Mouse (Mus musculus) hindbrain, embryonic 15.5 days (tissue): Measurements from ENCODE around the gene Shoc2. TPM values are rescaled to one million over a fixed set of nuclear protein-coding genes. Genes with fewer than 3 reads are reported as not detected.

ENCODE experiments used
- ATAC-seq: fragments of 200-750 bp; cut with Nextera tagmentation; 2 replicates; pipeline ENCODE4 v1.8.0; 2017; ENCODE audit warnings: low read depth, moderate number of reproducible peaks, moderate TSS enrichment; ENCODE audit not compliant: low FRiP score
- H3K27ac ChIP-seq: fragments of 300-500 bp; sonication (generic); replicated peaks from 2 replicates; pipeline ENCODE4 v1.5.1; 2015; ENCODE audit warnings: mild to moderate bottlenecking, inconsistent platforms
- H3K27me3 ChIP-seq: fragments of 300-500 bp; sonication (generic); 2 replicates; pipeline ENCODE4 v1.6.1; 2015; ENCODE audit warnings: control low read depth, inconsistent platforms
- H3K36me3 ChIP-seq: fragments of 300-500 bp; sonication (generic); 2 replicates; pipeline ENCODE4 v1.6.1; 2015; ENCODE audit warnings: control low read depth, inconsistent platforms
- H3K4me1 ChIP-seq: fragments of 300-500 bp; sonication (generic); replicated peaks from 2 replicates; pipeline ENCODE4 v1.6.1; 2015; ENCODE audit warnings: control low read depth, inconsistent platforms
- H3K4me2 ChIP-seq: fragments of 300-500 bp; sonication (generic); 2 replicates; pipeline ENCODE4 v1.6.1; 2015; ENCODE audit warnings: moderate library complexity, mild to moderate bottlenecking, inconsistent platforms
- H3K4me3 ChIP-seq: fragments of 300-500 bp; sonication (generic); 2 replicates; pipeline ENCODE4 v1.5.1; 2015; ENCODE audit warnings: mild to moderate bottlenecking, inconsistent platforms
- H3K9ac ChIP-seq: fragments of 300-500 bp; sonication (generic); 2 replicates; pipeline ENCODE4 v1.6.1; 2015; ENCODE audit warnings: inconsistent platforms
- H3K9me3 ChIP-seq: fragments of 300-500 bp; sonication (generic); 2 replicates; pipeline ENCODE4 v1.6.1; 2016; ENCODE audit warnings: control low read depth, inconsistent platforms
- WGBS: fragments of 180-500 bp; shearing (Covaris S2); methylation state at CpG from one replicate; pipeline ENCODE4 v1.1.7; 2015; 5-methylcytosine and 5-hydroxymethylcytosine counted together
- polyA plus RNA-seq: library from polyadenylated mRNA; unstranded; fragments of >200 nt; fragmentation: Nextera tagmentation; extraction: Ambion mirVana; gene quantifications from 2 replicates; pipeline ENCODE4 v1.2.1, GENCODE M21; 2015

Shoc2 gene
- polyA plus RNA-seq, 1 experiment from 2014 or later = 64.6 TPM

DNA sequence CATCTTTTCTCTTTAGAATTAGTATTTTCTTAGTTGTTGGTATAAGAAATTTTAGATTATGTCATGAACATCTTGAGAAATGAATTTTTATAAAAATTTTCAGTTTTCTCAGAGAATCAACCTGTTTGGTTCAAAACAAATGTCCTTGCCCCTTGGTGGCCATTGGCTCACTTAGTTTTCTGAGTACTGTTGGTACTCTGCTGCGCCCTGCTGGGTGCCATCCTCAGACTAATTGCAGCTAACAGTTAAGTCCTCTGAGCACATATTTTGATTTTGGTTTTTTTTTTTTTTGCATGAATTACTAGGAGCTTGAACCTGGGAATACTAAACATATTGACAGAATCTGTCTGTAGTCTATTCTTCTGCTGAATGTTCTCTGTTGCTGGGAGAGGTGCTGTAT is 39.2 kb downstream of the Shoc2 start:
- no peak overlapping the region for H3K27ac ChIP-seq
- H3K9me3 ChIP-seq = no peaks in the 10 kb centered on the region
- H3K27me3 ChIP-seq = no peaks in the 10 kb centered on the region
- no peak for ATAC-seq
- 94% methylated on average over 1 of the region's 1 CpGs for WGBS
- H3K4me1 ChIP-seq = no peaks in the 10 kb centered on the region
- H3K9ac ChIP-seq = no peak overlapping the region
- no peak overlapping the region for H3K4me3 ChIP-seq
- H3K36me3 ChIP-seq = peaks cover 6% of the 10 kb centered on the region; the same call in 1 of the 2 replicates
- no peak overlapping the region for H3K4me2 ChIP-seq

DNA sequence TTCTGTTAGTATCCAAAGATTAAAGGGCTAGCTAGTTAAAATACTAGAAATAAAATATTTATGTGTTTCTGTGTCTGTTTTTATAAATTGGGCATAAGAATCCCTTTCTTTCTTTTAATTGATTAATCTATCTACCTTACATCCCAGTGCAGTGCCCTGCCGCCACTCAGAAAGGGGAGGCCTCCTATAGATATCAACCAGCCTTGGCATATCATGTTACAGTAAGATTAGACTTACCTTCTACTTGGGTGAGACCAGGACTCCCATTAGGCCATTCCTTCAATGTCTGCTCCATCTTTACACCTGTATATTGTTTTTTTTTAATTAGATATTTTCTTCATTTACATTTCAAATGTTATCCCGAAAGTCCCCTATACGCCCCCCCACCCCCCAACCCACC is 40.5 kb downstream of the Shoc2 start:
- ATAC-seq = no peak
- Histone ChIP-seq H3K4me1 (no peaks in the 10 kb centered on the region), H3K9me3 (no peaks in the 10 kb centered on the region), H3K36me3 (peaks cover 9% of the 10 kb centered on the region; the same call in 1 of the 2 replicates), H3K4me2 (no peak overlapping the region), H3K9ac (no peak overlapping the region), H3K27me3 (no peaks in the 10 kb centered on the region), H3K27ac (no peak overlapping the region), H3K4me3 (no peak overlapping the region)
- 100% methylated on average over 3 of the region's 3 CpGs for whole genome bisulfite sequencing

DNA sequence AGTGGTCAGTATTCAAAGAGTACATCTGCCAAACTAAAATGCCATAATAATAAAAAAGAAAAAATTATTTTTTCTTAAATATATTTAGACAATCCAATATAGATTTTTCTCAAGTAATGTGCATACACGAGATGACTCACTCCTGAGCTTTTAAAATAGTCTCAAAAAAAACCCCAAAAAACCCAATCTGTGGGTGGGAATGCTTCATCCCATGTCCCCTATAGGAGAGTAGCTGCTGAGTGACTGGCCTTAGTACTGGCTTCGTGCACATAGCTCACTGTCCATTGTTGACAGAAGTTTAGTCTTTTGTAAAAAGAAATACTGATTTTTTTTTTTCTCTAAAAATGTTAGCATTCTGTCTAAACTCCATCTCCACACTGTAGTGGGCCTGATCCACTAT is 46.4 kb downstream of the Shoc2 start:
- Histone ChIP-seq H3K27me3 (no peaks in the 10 kb centered on the region), H3K4me1 (no peaks in the 10 kb centered on the region), H3K27ac (no peak overlapping the region), H3K36me3 (peaks cover 9% of the 10 kb centered on the region; the same call in 1 of the 2 replicates), H3K9ac (no peak overlapping the region), H3K4me3 (no peak overlapping the region), H3K9me3 (no peaks in the 10 kb centered on the region), H3K4me2 (no peak overlapping the region)
- ATAC-seq = no peak
- WGBS = 82% methylated on average over 2 of the region's 2 CpGs

DNA sequence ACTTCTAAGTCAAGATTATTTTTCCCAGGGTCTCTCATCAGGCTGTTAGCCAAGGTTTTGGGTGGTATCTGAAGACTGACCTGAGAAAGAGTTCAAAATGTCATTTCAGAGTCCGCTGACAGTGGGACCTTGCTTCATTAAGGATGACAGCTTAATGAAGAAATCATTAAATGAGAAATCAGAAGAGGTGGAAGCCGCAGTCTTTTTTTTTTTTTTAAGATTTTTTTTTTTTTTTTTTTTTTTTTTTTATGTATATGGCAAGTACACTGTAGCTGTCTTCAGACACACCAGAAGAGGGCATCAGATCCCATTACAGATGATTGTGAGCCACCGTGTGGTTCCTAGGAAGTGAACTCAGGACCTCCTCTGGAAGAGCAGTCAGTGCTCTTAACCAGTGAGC is 49.8 kb downstream of the Shoc2 start:
- Histone ChIP-seq H3K4me3 (no peak overlapping the region), H3K27me3 (no peaks in the 10 kb centered on the region), H3K36me3 (0 out of 2 replicates have a peak, but pooled peaks cover 2% of the 10 kb centered on the region), H3K9me3 (no peaks in the 10 kb centered on the region), H3K27ac (no peak overlapping the region), H3K4me2 (no peak overlapping the region), H3K4me1 (no peaks in the 10 kb centered on the region), H3K9ac (no peak overlapping the region)
- 69% methylated on average over 3 of the region's 3 CpGs for WGBS
- ATAC-seq = no peak

- no peak overlapping the region for H3K9ac ChIP-seq
- H3K4me2 ChIP-seq = no peak overlapping the region
- H3K36me3 ChIP-seq = no peaks in the 10 kb centered on the region
- H3K9me3 ChIP-seq = no peaks in the 10 kb centered on the region
- no peak for ATAC-seq
- H3K27me3 ChIP-seq = no peaks in the 10 kb centered on the region
- H3K27ac ChIP-seq = no peak overlapping the region
- no peaks in the 10 kb centered on the region for H3K4me1 ChIP-seq
- no peak overlapping the region for H3K4me3 ChIP-seq
- 71% methylated on average over 1 of the region's 1 CpGs for WGBS
Measured at GRCm38 (mm10) chr19:53994276-53994675, 50.2 kb downstream of the Shoc2 start.

DNA sequence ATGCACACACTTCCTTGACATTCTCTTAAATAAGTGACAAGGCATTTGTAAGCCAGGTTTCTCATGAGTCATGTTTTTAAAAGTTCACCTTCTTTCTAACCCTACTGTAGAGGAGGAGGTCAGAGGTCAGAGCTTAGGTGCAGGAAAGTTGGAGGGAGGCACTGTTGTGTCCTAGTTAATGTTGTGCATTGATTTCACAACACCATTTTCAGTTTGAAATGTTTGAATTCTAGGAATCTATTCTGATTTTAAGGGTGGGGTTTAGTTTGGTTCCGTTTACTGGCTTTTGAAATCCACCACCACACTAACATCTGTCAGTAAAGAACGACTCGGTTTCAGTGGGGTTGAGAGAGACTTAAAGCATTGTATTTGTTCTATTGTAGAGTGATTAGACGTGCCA is 66.9 kb downstream of the Shoc2 start:
- Histone ChIP-seq H3K4me3 (no peak overlapping the region), H3K9me3 (no peaks in the 10 kb centered on the region), H3K36me3 (no peaks in the 10 kb centered on the region), H3K27ac (no peak overlapping the region), H3K27me3 (no peaks in the 10 kb centered on the region), H3K4me1 (no peaks in the 10 kb centered on the region), H3K4me2 (no peak overlapping the region), H3K9ac (no peak overlapping the region)
- no peak for ATAC-seq
- whole genome bisulfite sequencing = 59% methylated on average over 4 of the region's 4 CpGs

GRCm38 (mm10) chr19:54014999-54015398 is 70.9 kb downstream of the Shoc2 start:
- H3K9ac ChIP-seq = no peak overlapping the region
- WGBS = 96% methylated on average over 5 of the region's 5 CpGs

DNA sequence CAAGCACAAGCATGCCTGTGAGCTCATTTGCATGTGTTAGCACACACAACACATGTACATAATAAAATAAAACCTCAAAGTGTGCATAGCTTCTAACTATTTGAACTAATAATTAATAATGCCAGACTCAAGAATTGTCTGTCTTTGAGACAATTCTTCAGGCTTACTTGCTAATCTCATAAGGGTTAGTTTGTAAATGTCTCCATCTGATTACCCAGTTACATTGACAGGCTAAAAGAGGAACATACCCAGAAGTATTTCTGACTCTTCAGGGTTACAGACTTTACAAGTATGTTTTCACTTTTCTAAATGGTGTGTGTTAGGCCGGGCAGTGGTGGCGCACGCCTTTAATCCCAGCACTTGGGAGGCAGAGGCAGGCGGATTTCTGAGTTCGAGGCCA is 71.4 kb downstream of the Shoc2 start:
- H3K4me3 ChIP-seq = no peak overlapping the region
- H3K4me2 ChIP-seq = no peak overlapping the region
- WGBS = over 99% methylated on average over 5 of the region's 5 CpGs
- H3K9ac ChIP-seq = no peak overlapping the region
- H3K27me3 ChIP-seq = no peaks in the 10 kb centered on the region
- no peaks in the 10 kb centered on the region for H3K9me3 ChIP-seq
- no peak overlapping the region for H3K27ac ChIP-seq
- H3K36me3 ChIP-seq = no peaks in the 10 kb centered on the region
- no peaks in the 10 kb centered on the region for H3K4me1 ChIP-seq
- no peak for ATAC-seq

More at GRCm38 (mm10) chr19:54014999-54015398, 70.9 kb downstream of the Shoc2 start:
- Histone ChIP-seq H3K27me3 (no peaks in the 10 kb centered on the region), H3K27ac (no peak overlapping the region), H3K9me3 (no peaks in the 10 kb centered on the region), H3K4me3 (no peak overlapping the region), H3K4me1 (no peaks in the 10 kb centered on the region), H3K4me2 (no peak overlapping the region), H3K36me3 (no peaks in the 10 kb centered on the region)
- ATAC-seq = no peak

DNA sequence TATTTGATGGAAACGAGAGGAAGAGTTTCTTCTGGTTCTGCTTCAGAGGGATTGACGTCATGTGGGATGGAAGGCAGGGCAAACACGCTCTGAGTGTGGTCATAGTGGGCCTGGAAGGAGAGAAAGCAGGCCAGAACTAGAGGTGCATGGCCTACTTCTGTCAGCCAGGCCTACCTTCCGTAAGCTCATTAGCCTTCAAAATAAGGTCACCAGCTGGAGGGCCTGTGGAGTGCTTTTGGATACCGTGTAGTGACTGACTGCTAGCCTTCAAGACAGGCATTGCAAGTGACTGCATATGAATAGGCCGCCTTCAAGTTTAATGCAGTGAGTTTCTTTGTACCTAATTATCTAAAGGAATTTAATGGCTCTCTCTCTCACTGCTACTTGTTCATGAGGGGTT is 91.0 kb downstream of the Shoc2 start:
- H3K4me3 ChIP-seq = no peak overlapping the region
- WGBS = 88% methylated on average over 6 of the region's 6 CpGs

DNA sequence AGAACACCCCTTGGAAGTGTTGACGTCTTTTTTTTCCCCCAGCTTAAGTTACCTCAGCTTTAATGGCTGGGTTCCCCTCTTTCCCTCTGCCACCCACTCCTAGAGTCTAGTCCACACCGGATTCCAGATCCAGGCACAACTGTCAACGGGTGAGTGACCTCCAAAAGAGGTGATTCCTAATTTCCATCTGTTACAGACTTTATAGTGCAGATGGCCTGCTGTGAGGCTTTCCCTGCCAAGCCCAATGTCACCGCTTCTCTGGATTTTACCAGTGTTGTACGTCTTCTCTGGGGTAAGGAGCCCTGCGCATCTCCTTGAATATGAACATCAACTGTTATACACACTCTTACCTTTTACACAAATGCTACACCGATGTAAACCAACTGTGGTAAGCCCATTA is 95.3 kb downstream of the Shoc2 start:
- H3K36me3 ChIP-seq = peaks cover 8% of the 10 kb centered on the region; the same call in 1 of the 2 replicates
- no peak for ATAC-seq
- no peaks in the 10 kb centered on the region for H3K9me3 ChIP-seq
- no peak overlapping the region for H3K9ac ChIP-seq
- 71% methylated on average over 7 of the region's 7 CpGs for WGBS
- no peak overlapping the region for H3K27ac ChIP-seq
- no peaks in the 10 kb centered on the region for H3K27me3 ChIP-seq
- no peak overlapping the region for H3K4me3 ChIP-seq
- peaks cover 4% of the 10 kb centered on the region; the same call in 1 of the 2 replicates for H3K4me1 ChIP-seq
- no peak overlapping the region for H3K4me2 ChIP-seq

More for the DNA sequence above, 91.0 kb downstream of the Shoc2 start:
- no peak for ATAC-seq
- H3K27ac ChIP-seq = no peak overlapping the region
- H3K27me3 ChIP-seq = no peaks in the 10 kb centered on the region
- no peaks in the 10 kb centered on the region for H3K4me1 ChIP-seq
- H3K9me3 ChIP-seq = no peaks in the 10 kb centered on the region
- H3K4me2 ChIP-seq = no peak overlapping the region
- H3K36me3 ChIP-seq = peaks cover 23% of the 10 kb centered on the region
- H3K9ac ChIP-seq = no peak overlapping the region

DNA sequence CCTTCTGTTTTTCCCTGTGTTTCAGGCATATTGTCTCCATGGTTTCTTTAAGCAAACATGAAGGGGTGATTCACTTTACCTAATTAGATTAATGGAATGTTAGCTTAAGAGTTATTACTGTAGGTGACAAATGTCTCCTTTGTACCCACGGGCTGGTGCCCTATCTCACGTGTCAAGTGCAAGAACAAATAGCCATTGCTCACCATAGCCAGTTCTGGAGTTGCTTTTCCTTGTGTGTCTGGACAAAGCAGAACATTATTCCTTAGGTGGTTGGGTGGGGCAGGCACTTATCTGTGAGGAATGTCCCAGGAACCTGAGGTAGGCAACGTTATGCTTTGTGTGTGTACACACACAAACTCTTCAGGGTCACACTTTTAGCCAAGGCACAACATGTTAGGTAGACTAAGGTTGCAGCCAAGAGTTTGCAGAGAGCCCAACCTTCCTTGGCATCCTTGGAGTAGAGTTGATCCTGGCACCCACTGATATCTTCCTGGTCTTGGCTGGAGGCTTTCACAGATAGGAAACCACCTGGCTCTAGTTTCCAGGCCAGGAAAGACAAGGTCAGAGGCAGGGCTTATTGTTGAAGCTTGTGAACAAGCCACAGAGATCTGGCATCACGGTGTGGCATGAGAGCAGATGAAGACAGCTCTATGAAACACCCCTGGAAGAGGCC is 96.4 kb downstream of the Shoc2 start:
- Histone ChIP-seq H3K36me3 (peaks cover 7% of the 10 kb centered on the region; the same call in 1 of the 2 replicates), H3K27me3 (no peaks in the 10 kb centered on the region), H3K4me1 (peaks cover 11% of the 10 kb centered on the region), H3K4me3 (no peak overlapping the region), H3K9me3 (no peaks in the 10 kb centered on the region), H3K4me2 (no peak overlapping the region), H3K27ac (no peak overlapping the region), H3K9ac (no peak overlapping the region)
- ATAC-seq = no peak
- 61% methylated on average over 4 of the region's 4 CpGs for WGBS

GRCm38 (mm10) chr19:54041029-54041367 is 96.9 kb downstream of the Shoc2 start:
- Histone ChIP-seq H3K4me3 (no peak overlapping the region), H3K9ac (no peak overlapping the region), H3K27ac (no peak overlapping the region), H3K4me1 (peaks cover 16% of the 10 kb centered on the region), H3K27me3 (no peaks in the 10 kb centered on the region), H3K36me3 (peaks cover 6% of the 10 kb centered on the region; the same call in 1 of the 2 replicates), H3K4me2 (no peak overlapping the region), H3K9me3 (no peaks in the 10 kb centered on the region)
- ATAC-seq = no peak
- 34% methylated on average over 5 of the region's 5 CpGs for WGBS

DNA sequence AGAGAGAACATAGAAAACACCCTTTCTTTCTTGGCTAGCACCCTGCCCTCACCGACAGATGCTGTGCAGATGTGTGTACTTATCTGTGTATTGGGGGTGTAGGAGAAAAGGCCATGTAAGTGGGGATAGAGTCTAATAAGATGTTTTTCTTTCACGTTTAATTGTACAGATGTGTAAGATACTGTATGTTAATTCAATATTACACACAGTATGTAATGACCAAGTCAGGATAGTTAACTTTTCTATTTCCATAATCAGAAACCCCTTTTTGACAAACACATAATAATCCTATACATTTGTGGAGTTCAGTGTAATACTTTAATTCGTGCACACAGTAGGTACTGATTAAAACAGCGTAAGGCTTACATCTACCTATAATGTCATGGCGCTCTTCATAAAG is 99.7 kb downstream of the Shoc2 start, which contains the start of gene Adra2a:
Adra2a (plus strand) TSS at position 301 of the 400 bp plus-strand sequence.
- no peaks in the 10 kb centered on the region for H3K9me3 ChIP-seq
- H3K27ac ChIP-seq = peak within 1 kb of the TSS; percentile 81
- WGBS = 74% methylated on average over 5 of the region's 5 CpGs
- ATAC-seq = no peak
- H3K9ac ChIP-seq = peak within 1 kb of the TSS; percentile 74
- H3K4me1 ChIP-seq = peaks cover 43% of the 10 kb centered on the region
- H3K27me3 ChIP-seq = 0 out of 2 replicates have a peak, but pooled peaks cover 5% of the 10 kb centered on the region
- H3K36me3 ChIP-seq = no peaks in the 10 kb centered on the region
- H3K4me3 ChIP-seq = peak within 1 kb of the TSS; percentile 64
- peak within 1 kb of the TSS; percentile 99 for H3K4me2 ChIP-seq
